Mouse (Mus musculus) heart, adult 18-20 months (tissue): ENCODE results near the gene Rpap2. TPM values are rescaled to one million over a fixed set of nuclear protein-coding genes. Genes with fewer than 3 reads are reported as not detected.

Experiments used
- DNase-seq, 2 experiments: peaks; one replicate each; pipeline ENCODE4 v3.0.0; 2021 to 2022; ENCODE audit warnings: mixed read lengths in 1 of 2
- long read RNA-seq, 2 experiments: library from polyadenylated mRNA; stranded (forward); transcript quantifications; one replicate each; pipeline ENCODE4 v2.0.0; 2021
- total RNA-seq, 2 experiments: library from RNA; stranded (reverse); gene quantifications; 2 replicates each; pipeline ENCODE4 v1.2.3; 2021

The Rpap2 gene
- 1 to 10 TPM; 6.8 to 9.6 TPM for total RNA-seq
- long read RNA-seq, experiment 1, partial matches to known transcripts: 31 of 38 reads
- long read RNA-seq, experiment 1, other reads (novel, unspliced or antisense): 4 of 38 reads
- long read RNA-seq, experiment 2, partial matches to known transcripts: 19 of 21 reads
- long read RNA-seq, experiment 2, other reads (novel, unspliced or antisense): 1 of 21 reads

- DNase-seq: peak; percentile 88
Observed at GRCm38 (mm10) chr5:107597301-107598077, at the start of gene Rpap2, which contains the start of gene Glmn. Gene Rpap2 (plus strand): TSS chr5:107597373. Gene Glmn (minus strand): TSS chr5:107597888.

- no peak for DNase-seq
Observed at GRCm38 (mm10) chr5:107547955-107548354, 49.2 kb upstream of the Rpap2 start.

- no peak for DNase-seq
Observed at GRCm38 (mm10) chr5:107548444-107548843, 48.7 kb upstream of the Rpap2 start.

- no peak for DNase-seq
Observed at GRCm38 (mm10) chr5:107554336-107554735, 42.8 kb upstream of the Rpap2 start.

GRCm38 (mm10) chr5:107556969-107557368 is 40.2 kb upstream of the Rpap2 start:
- DNase-seq: no peak

- no peak for DNase-seq
Observed at GRCm38 (mm10) chr5:107569148-107569547, 28.0 kb upstream of the Rpap2 start.

- DNase-seq: no peak
Observed at GRCm38 (mm10) chr5:107598380-107598779, 1.2 kb downstream of the Rpap2 start.

GRCm38 (mm10) chr5:107611224-107611623 is 14.1 kb downstream of the Rpap2 start:
- peak; percentile 53 to 78 for DNase-seq

- no peak for DNase-seq
Observed at GRCm38 (mm10) chr5:107617986-107618385, 20.8 kb downstream of the Rpap2 start.

- DNase-seq: no peak
Observed at GRCm38 (mm10) chr5:107621327-107621726, 24.2 kb downstream of the Rpap2 start.

- DNase-seq: no peak
Observed at GRCm38 (mm10) chr5:107633651-107634050, 36.5 kb downstream of the Rpap2 start.

- DNase-seq: peak; percentile 12
Observed at GRCm38 (mm10) chr5:107637106-107637505, 39.9 kb downstream of the Rpap2 start.

- DNase-seq: no peak
Observed at GRCm38 (mm10) chr5:107638366-107638765, 41.2 kb downstream of the Rpap2 start.

GRCm38 (mm10) chr5:107644595-107644994 is 47.4 kb downstream of the Rpap2 start:
- DNase-seq: no peak

GRCm38 (mm10) chr5:107645935-107646334 is 48.8 kb downstream of the Rpap2 start:
- no peak for DNase-seq

- no peak for DNase-seq
Observed at GRCm38 (mm10) chr5:107647580-107647979, 50.4 kb downstream of the Rpap2 start.

- no peak for DNase-seq
Observed at GRCm38 (mm10) chr5:107648552-107649125, 51.5 kb downstream of the Rpap2 start.

GRCm38 (mm10) chr5:107649680-107650079 is 52.5 kb downstream of the Rpap2 start:
- DNase-seq: no peak

- DNase-seq: no peak
Observed at GRCm38 (mm10) chr5:107650427-107650826, 53.3 kb downstream of the Rpap2 start.

GRCm38 (mm10) chr5:107652055-107652660 is 55.0 kb downstream of the Rpap2 start:
- no peak for DNase-seq

- no peak for DNase-seq
Observed at GRCm38 (mm10) chr5:107678392-107678791, 81.2 kb downstream of the Rpap2 start.

GRCm38 (mm10) chr5:107681300-107681699 is 84.1 kb downstream of the Rpap2 start:
- DNase-seq: no peak

- no peak for DNase-seq
Observed at GRCm38 (mm10) chr5:107684380-107684779, 87.2 kb downstream of the Rpap2 start.
